Mouse (Mus musculus) testis, adult 10 weeks (tissue): Measurements from ENCODE around the gene 1110008P14Rik. TPM values are rescaled to one million over a fixed set of nuclear protein-coding genes. Genes with fewer than 3 reads are reported as not detected.

Source experiments
- polyA plus RNA-seq: library from polyadenylated mRNA; stranded (reverse); fragments of 350-450 nt; fragmentation: Illumina TruSeq; extraction: RNeasy Lipid Tissue Mini Kit (QIAGEN cat#74804); gene quantifications from one replicate; pipeline ENCODE4 v1.2.3, GENCODE M21; 2014; ENCODE audit warnings: low read depth, low replicate concordance

Gene 1110008P14Rik
- polyA plus RNA-seq: 1.8 TPM

DNA sequence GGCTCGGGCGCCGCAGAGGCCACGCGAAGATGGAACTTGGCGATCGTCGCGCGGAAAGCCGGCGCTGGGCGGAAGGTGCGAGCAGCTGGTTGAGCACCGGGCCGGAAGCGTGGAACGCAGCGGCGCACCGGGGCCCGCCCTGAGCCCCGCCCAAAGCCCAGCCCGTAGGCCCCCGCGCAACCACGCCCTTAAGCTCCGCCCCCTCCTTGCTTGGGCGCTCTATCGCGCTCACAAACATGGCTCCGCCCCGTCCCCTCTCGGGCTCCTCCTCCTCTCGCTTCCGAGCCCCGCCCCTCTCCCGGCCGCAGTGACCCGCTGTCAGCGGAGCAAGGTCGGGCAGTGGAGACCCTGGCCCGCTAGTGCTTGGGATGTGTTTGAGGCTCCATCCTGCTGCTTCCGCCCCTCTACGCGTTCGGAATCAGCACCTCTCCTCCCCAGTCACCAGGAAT is at the start of gene 1110008P14Rik:
Gene 1110008P14Rik, minus strand, starts transcription at position 164 of the 449 bp plus-strand sequence.

DNA sequence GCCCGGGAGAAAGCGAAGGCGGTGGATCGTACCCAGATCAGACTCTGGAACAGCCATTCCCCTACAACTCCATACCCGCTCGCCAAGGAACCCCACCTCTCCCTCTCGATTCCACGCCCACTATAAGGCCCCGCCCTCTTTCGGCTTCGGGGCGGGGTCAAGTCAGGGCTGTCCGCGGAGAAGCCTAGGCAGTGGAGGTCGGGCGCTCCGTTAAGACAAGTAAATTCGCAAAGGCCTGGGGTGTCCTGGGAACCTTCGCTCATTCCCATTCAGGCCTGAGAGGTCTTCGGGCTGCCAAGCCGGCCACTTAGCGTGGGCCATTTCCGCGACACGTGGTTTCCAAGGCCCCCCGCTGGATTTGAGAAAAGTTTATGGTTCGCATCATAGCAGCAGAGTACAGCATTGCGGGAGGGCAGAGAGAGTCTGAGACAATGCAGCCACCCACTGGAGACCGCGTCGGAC is 13.8 kb upstream of the 1110008P14Rik start, which contains the start of gene Ptges2:
Gene Ptges2, plus strand, starts transcription at position 413 of the 462 bp plus-strand sequence.

DNA sequence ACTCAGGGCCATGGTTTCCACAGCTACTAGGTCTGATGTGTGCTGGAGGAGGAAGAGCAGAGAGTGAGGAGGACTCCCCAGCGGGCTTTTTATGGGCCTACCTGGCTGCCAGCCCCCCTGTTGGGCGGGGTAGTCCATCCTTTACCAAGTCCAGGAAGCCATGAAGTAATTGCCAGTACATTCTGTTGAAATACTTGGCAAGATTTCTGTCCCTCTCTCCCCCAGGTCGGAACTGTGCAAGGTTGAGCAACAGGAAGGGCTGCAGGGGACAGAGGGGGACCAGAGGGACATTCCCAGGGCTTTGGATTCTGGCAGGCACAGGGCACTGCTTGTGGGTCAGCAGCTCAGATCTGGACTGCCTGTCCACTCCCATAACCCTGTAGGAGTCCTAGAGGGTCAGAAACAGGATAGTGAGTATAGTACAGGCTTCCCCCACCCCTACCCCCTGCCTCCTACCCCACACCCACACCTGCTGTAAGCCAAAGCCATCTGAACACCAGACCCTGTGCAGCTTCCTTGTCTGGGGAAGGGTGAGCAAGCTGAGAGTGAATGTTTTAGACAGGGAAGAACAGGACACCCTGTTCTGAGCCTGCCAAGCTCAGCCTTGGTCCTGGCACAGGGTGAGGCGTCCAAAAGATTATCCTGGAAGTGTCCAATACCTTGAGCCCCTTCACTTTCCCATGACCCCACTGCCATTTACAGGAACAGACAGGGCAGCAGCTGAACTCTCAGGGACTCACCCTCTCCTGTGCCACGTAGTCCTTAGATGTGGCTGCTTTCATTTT is 6.2 kb upstream of the 1110008P14Rik start, which contains the start of gene Lcn2:
Gene Lcn2, minus strand, starts transcription at position 547 of the 785 bp plus-strand sequence.

DNA sequence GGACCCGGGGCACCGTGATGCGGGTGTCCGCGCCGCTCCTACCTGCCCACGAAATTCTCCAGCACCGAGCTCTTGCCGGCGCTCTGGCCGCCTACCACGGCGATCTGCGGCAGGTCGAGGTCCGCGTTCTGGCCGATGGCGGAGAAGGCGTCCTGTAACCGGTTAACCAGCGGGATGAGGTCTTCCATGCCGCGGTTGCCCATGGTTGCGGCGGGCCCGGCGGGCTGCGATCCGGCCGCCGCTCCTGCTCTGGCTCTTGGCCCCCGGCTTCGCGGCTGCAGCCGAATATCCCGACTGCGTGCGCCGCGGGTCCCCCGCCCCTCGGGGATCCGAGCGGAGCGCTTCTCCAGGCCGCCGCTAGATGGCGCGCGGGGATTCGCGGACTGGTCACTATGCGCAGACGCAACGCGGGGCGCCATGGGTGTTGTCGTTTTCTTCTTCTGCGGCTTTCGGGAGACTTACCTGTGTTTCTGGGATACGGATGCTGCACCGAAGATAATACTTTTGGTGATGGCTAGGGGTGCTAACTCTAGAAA is 28.7 kb downstream of the 1110008P14Rik start, which contains the start of gene Dnm1:
Gene Dnm1, minus strand, starts transcription at position 332 of the 536 bp plus-strand sequence.

DNA sequence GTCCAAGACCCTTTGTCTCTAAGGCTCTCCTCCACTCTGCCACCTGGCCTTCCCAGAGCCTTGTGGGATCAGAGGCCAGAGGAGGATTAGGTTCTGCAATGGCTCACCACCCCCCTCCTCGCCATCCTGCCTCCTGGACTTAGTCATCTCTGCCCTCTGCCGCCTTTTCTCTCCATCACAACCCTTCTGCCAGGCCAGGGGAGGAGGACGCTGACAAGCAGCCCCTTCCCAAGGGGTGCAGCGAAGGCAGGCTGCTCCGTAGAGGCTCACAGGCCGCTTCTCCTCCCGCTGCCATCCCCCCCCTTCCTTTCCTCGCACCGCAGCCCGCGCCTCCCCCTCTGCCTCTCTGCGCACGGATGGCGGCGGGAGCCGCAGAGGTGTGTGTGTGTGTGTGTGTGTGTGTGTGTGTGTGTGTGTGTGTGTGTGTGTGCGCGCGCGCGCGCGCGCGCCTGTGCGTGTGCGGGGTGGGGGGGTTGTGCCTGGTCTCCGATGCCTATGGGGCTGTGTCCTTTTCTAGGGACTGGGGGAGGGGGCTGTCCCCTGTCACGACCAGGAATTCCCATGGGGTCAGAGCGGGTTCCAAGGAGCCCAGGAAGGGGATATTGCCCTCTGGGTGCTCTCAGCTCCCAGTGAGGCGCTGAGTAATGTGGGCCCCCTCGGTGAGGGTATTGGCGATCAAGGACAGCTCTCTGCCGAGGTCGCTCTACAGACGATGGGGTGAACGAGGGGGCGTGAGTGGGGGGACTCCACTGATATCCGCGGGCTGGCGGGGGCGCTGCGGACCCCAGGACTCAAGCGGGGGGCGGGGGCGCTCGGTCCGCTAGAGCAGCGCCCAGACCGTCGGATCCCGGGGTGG is 29.4 kb downstream of the 1110008P14Rik start, which contains the start of gene Ciz1:
Gene Ciz1, plus strand, starts transcription at position 177 of the 856 bp plus-strand sequence.

Other genes starting within 250 kb of the 1110008P14Rik start
- gene Prrc2b, start 230.9 kb downstream of the 1110008P14Rik start, polyA plus RNA-seq: 2.2 TPM
- 61.5 TPM for gene Pomt1, start 145.3 kb downstream of the 1110008P14Rik start, polyA plus RNA-seq
- gene Uck1, start 121.8 kb downstream of the 1110008P14Rik start, polyA plus RNA-seq: 2.6 TPM
- gene Golga2, start 94.6 kb downstream of the 1110008P14Rik start, polyA plus RNA-seq: 19.5 TPM
- 488 TPM for gene Swi5, start 93.9 kb downstream of the 1110008P14Rik start, polyA plus RNA-seq
- 10.9 TPM for gene Ciz1, start 29.6 kb downstream of the 1110008P14Rik start, polyA plus RNA-seq
- gene Dnm1, start 28.6 kb downstream of the 1110008P14Rik start, polyA plus RNA-seq: 1.6 TPM
- gene Lcn2, start 6.3 kb upstream of the 1110008P14Rik start, polyA plus RNA-seq: 142 TPM
- gene Ptges2, start 14.0 kb upstream of the 1110008P14Rik start, polyA plus RNA-seq: 0.81 TPM
- 8.7 TPM for gene Naif1, start 68.5 kb upstream of the 1110008P14Rik start, polyA plus RNA-seq
- 7.1 TPM for gene Slc25a25, start 69.5 kb upstream of the 1110008P14Rik start, polyA plus RNA-seq
- 6.6 TPM for gene Fam102a, start 153.4 kb upstream of the 1110008P14Rik start, polyA plus RNA-seq
- gene Dpm2, start 188.9 kb upstream of the 1110008P14Rik start, polyA plus RNA-seq: 4.2 TPM
- 0.97 TPM for gene Pip5kl1, start 192.9 kb upstream of the 1110008P14Rik start, polyA plus RNA-seq
- gene 9430097D07Rik, start 193.7 kb upstream of the 1110008P14Rik start, polyA plus RNA-seq: 1.1 TPM
- 0.25 TPM for gene St6galnac4, start 205.2 kb upstream of the 1110008P14Rik start, polyA plus RNA-seq
- gene St6galnac6, start 217.8 kb upstream of the 1110008P14Rik start, polyA plus RNA-seq: 2.9 TPM
- 16.6 TPM for gene Ak1, start 239.8 kb upstream of the 1110008P14Rik start, polyA plus RNA-seq